Mouse (Mus musculus) effector memory CD4-positive, alpha-beta T cell, adult 5 months (primary cell): Measurements from ENCODE around the gene Tmem231. TPM values are rescaled to one million over a fixed set of nuclear protein-coding genes. Genes with fewer than 3 reads are reported as not detected.

ENCODE experiments used
- polyA plus RNA-seq: library from polyadenylated mRNA; unstranded; fragments of 100-300 nt; shearing (Covaris generic); gene quantifications from one replicate; pipeline ENCODE4 v1.2.1, GENCODE M21; 2017

Gene Tmem231
- 1.0 TPM for polyA plus RNA-seq

GRCm38 (mm10) chr8:111933348-111934076 is at the start of gene Tmem231:
Gene Tmem231 (minus strand): TSS chr8:111933881.

GRCm38 (mm10) chr8:111940171-111941100 is 6.8 kb upstream of the Tmem231 start, which contains the start of gene Gabarapl2:
Gene Gabarapl2 (plus strand): TSS chr8:111940703.

GRCm38 (mm10) chr8:111909621-111910450 is 23.8 kb downstream of the Tmem231 start, which contains the start of gene Chst5:
Gene Chst5 (minus strand): TSS chr8:111910447.

GRCm38 (mm10) chr8:111876355-111876948 is 57.2 kb downstream of the Tmem231 start, which contains the start of gene Tmem170:
Gene Tmem170 (minus strand): TSS chr8:111876750.

Other genes with a start within 250 kb of the Tmem231 start
- not detected for gene Ctrb1, start 242.9 kb downstream of the Tmem231 start, polyA plus RNA-seq
- 0.37 TPM for gene Bcar1, start 190.1 kb downstream of the Tmem231 start, polyA plus RNA-seq
- gene Cfdp1, start 79.6 kb downstream of the Tmem231 start, polyA plus RNA-seq, result 53.4 TPM
- 1.4 TPM for gene Tmem170, start 57.1 kb downstream of the Tmem231 start, polyA plus RNA-seq
- not detected for gene Chst5, start 23.4 kb downstream of the Tmem231 start, polyA plus RNA-seq
- gene Gabarapl2, start 6.8 kb upstream of the Tmem231 start, polyA plus RNA-seq, result 279 TPM
- gene Adat1, start 58.4 kb upstream of the Tmem231 start, polyA plus RNA-seq, result 4.3 TPM
- 73.6 TPM for gene Kars, start 77.4 kb upstream of the Tmem231 start, polyA plus RNA-seq
- gene Terf2ip, start 77.5 kb upstream of the Tmem231 start, polyA plus RNA-seq, result 16.3 TPM
- 1.5 TPM for gene Gm6793, start 81.2 kb upstream of the Tmem231 start, polyA plus RNA-seq